Mouse (Mus musculus) neural tube, embryonic 13.5 days (tissue): ENCODE data around the gene Phka1. TPM values are rescaled to one million over a fixed set of nuclear protein-coding genes. Genes with fewer than 3 reads are reported as not detected.

Experiments used
- polyA plus RNA-seq: library from polyadenylated mRNA; unstranded; fragments of >200 nt; fragmentation: Nextera tagmentation; extraction: Ambion mirVana; gene quantifications from 2 replicates; pipeline ENCODE4 v1.2.1, GENCODE M21; 2015

Gene Phka1
- polyA plus RNA-seq, 1 experiment from 2014 or later: 7.6 TPM

Other genes with a start within 250 kb of the Phka1 start
- gene Hdac8, start 138.9 kb downstream of the Phka1 start, polyA plus RNA-seq: 9.7 and 11.7 TPM in 2 replicates
- gene Gm3880, start 42.7 kb upstream of the Phka1 start, polyA plus RNA-seq: not detected in 2 replicates
- not detected in 2 replicates for gene Gm9112, start 63.4 kb upstream of the Phka1 start, polyA plus RNA-seq
- gene Dmrtc1b, start 63.6 kb upstream of the Phka1 start, polyA plus RNA-seq: not detected in 2 replicates
- not detected in 2 replicates for gene Dmrtc1c1, start 158.7 kb upstream of the Phka1 start, polyA plus RNA-seq
- gene Dmrtc1c2, start 210.4 kb upstream of the Phka1 start, polyA plus RNA-seq: not detected in 2 replicates
- gene 1700031F05Rik, start 223.7 kb upstream of the Phka1 start, polyA plus RNA-seq: not detected in 2 replicates